Mouse (Mus musculus) kidney, postnatal 4 days (tissue): Measurements from ENCODE around the gene Vmn2r88.
A peak's percentile ranks its signal among the peaks of the same experiment; 100 is the strongest.
"Not testable (repeated sequence)": the region's sequence is repeated elsewhere in the genome, so short reads cannot be mapped to it uniquely, and the experiment has no call there.

ENCODE experiments used
- DNase-seq, 2 experiments: peaks; one replicate each; pipeline ENCODE4 v3.0.0; 2021; ENCODE audit warnings: mixed read lengths in 2 of 2

Vmn2r88 gene

GRCm38 (mm10) chr14:51410520-51410919 is at the start of gene Vmn2r88:
Gene Vmn2r88 (plus strand): TSS chr14:51410820.
- no peak for DNase-seq

GRCm38 (mm10) chr14:51361456-51361855 is 49.2 kb upstream of the Vmn2r88 start, which contains the start of gene Gm7247:
Gene Gm7247 (plus strand): TSS chr14:51361756.
- DNase-seq: no peak

- DNase-seq: no peak
Measured at GRCm38 (mm10) chr14:51382805-51383204, 27.8 kb upstream of the Vmn2r88 start.

- DNase-seq: no peak
Measured at GRCm38 (mm10) chr14:51384351-51384750, 26.3 kb upstream of the Vmn2r88 start.

- no peak for DNase-seq
Measured at GRCm38 (mm10) chr14:51385741-51386140, 24.9 kb upstream of the Vmn2r88 start.

- DNase-seq: no peak
Measured at GRCm38 (mm10) chr14:51387768-51388167, 22.9 kb upstream of the Vmn2r88 start.

GRCm38 (mm10) chr14:51388222-51388621 is 22.4 kb upstream of the Vmn2r88 start:
- DNase-seq: no peak

- DNase-seq: no peak
Measured at GRCm38 (mm10) chr14:51423885-51424284, 13.3 kb downstream of the Vmn2r88 start.

GRCm38 (mm10) chr14:51430138-51430537 is 19.5 kb downstream of the Vmn2r88 start:
- DNase-seq: not testable (repeated sequence)

- no peak for DNase-seq
Measured at GRCm38 (mm10) chr14:51434546-51434945, 23.9 kb downstream of the Vmn2r88 start.

GRCm38 (mm10) chr14:51435020-51435419 is 24.4 kb downstream of the Vmn2r88 start:
- DNase-seq: no peak

- peak in 1 of 2 experiments; percentile 3 for DNase-seq
Measured at GRCm38 (mm10) chr14:51438955-51439354, 28.3 kb downstream of the Vmn2r88 start.

- DNase-seq: not testable (repeated sequence)
Measured at GRCm38 (mm10) chr14:51451557-51451956, 40.9 kb downstream of the Vmn2r88 start, which contains the start of gene Vmn2r89. Gene Vmn2r89 (plus strand): TSS chr14:51451857.
